Mouse (Mus musculus) left cerebral cortex, adult 2 months (tissue): ENCODE results near the gene Grpel1. TPM values are rescaled to one million over a fixed set of nuclear protein-coding genes. Genes with fewer than 3 reads are reported as not detected.
A peak's percentile ranks its signal among the peaks of the same experiment; 100 is the strongest.

Experiments used
- DNase-seq, 2 experiments: peaks; one replicate each; pipeline ENCODE4 v3.0.0; 2021 to 2022; ENCODE audit warnings: low spot score in 2 of 2, mixed read lengths in 1 of 2; ENCODE audit errors: extremely low spot score in 1 of 2
- H3K27ac ChIP-seq: fragments of 200-600 bp; 2 replicates; pipeline ENCODE4 v1.8.1; 2022
- H3K4me3 ChIP-seq: fragments of 200-600 bp; 2 replicates; pipeline ENCODE4 v1.8.1; 2022
- CTCF ChIP-seq: fragments of 200-600 bp; IDR thresholded peaks from 2 replicates; pipeline ENCODE4 v1.8.1; 2022; ENCODE audit warnings: antibody characterized with exemption, mild to moderate bottlenecking, moderate library complexity
- intact Hi-C: fragments of 180-260 bp; cut with DNase I; formaldehyde crosslinking; loops from one replicate; pipeline ENCODE4 v1.15.1; 2025
- total RNA-seq, 2 experiments: library from RNA; stranded (reverse); gene quantifications; 2 replicates each; pipeline ENCODE4 v1.2.3; 2021

Gene Grpel1
- total RNA-seq, 2 experiments from 2014 or later: 21.0 to 22.4 TPM

GRCm38 (mm10) chr5:36519751-36520150 lies 55.0 kb downstream of the Grpel1 start:
- H3K4me3 ChIP-seq: no peak overlapping the region
- DNase-seq: no peak
- peak overlapping the region; percentile 47 for H3K27ac ChIP-seq
- intact Hi-C loops: no loop called here
- TF ChIP-seq CTCF: no peak

- H3K4me3 ChIP-seq: no peak overlapping the region
- intact Hi-C loops: no loop called here
- H3K27ac ChIP-seq: no peak overlapping the region; the same call in 1 of the 2 replicates
- TF ChIP-seq CTCF: no peak
- DNase-seq: no peak
Observed at GRCm38 (mm10) chr5:36522782-36523181, 58.0 kb downstream of the Grpel1 start.

GRCm38 (mm10) chr5:36523219-36523703 lies 58.5 kb downstream of the Grpel1 start:
- intact Hi-C loops: no loop called here
- Histone ChIP-seq H3K27ac (peak overlapping the region; percentile 15; the same call in 1 of the 2 replicates), H3K4me3 (no peak overlapping the region)
- DNase-seq: no peak
- no peak for TF ChIP-seq CTCF

Other genes with a start within 250 kb of the Grpel1 start
- gene Sorcs2, start 66.9 kb upstream of the Grpel1 start, total RNA-seq: 10 to 100 TPM; 39.3 to 39.7 TPM
- 10 to 100 TPM; 30.2 to 31.9 TPM for gene Tada2b, start 19.3 kb downstream of the Grpel1 start, total RNA-seq
- gene Ccdc96, start 19.6 kb downstream of the Grpel1 start, total RNA-seq: 1 to 10 TPM in 1 of 2 experiments, under 1 TPM in 1; 0.79 to 1.3 TPM
- 10 to 100 TPM; 82.0 to 82.4 TPM for gene Tbc1d14, start 128.3 kb downstream of the Grpel1 start, total RNA-seq
- 100 to 1,000 TPM in 1 of 2 experiments, 10 to 100 TPM in 1; 93.9 to 111 TPM for gene D5Ertd579e, start 231.0 kb downstream of the Grpel1 start, total RNA-seq